Mouse (Mus musculus) forebrain, postnatal 0 days (tissue): ENCODE measurements around the gene Atp6v0a4. TPM values are rescaled to one million over a fixed set of nuclear protein-coding genes. Genes with fewer than 3 reads are reported as not detected.
A peak's percentile ranks its signal among the peaks of the same experiment; 100 is the strongest.

Experiments
- ATAC-seq: fragments of 200-750 bp; cut with Nextera tagmentation; 2 replicates; pipeline ENCODE4 v1.8.0; 2017; ENCODE audit warnings: mild to moderate bottlenecking, moderate library complexity
- DNase-seq: peaks from one replicate; pipeline ENCODE4 v3.0.0-alpha.2; 2015
- H3K27ac ChIP-seq: fragments of 300-500 bp; sonication (generic); 2 replicates; pipeline ENCODE4 v1.5.1; 2014; ENCODE audit warnings: low read depth, mild to moderate bottlenecking, antibody characterized with exemption, low read length, moderate library complexity, mixed read lengths
- H3K27me3 ChIP-seq: fragments of 300-500 bp; sonication (generic); 2 replicates; pipeline ENCODE4 v1.6.1; 2014; ENCODE audit warnings: mild to moderate bottlenecking, low read length, mixed read lengths; ENCODE audit not compliant: insufficient read depth
- H3K36me3 ChIP-seq: fragments of 300-500 bp; sonication (generic); 2 replicates; pipeline ENCODE4 v1.6.1; 2014; ENCODE audit warnings: mild to moderate bottlenecking, moderate library complexity; ENCODE audit not compliant: insufficient read depth
- H3K4me1 ChIP-seq: fragments of 300-500 bp; sonication (generic); 2 replicates; pipeline ENCODE4 v1.6.1; 2014; ENCODE audit warnings: antibody characterized with exemption; ENCODE audit not compliant: insufficient read depth
- H3K4me2 ChIP-seq: fragments of 300-500 bp; sonication (generic); 2 replicates; pipeline ENCODE4 v1.6.1; 2014; ENCODE audit warnings: low read depth, mild to moderate bottlenecking, moderate library complexity
- H3K4me3 ChIP-seq: fragments of 300-500 bp; sonication (generic); 2 replicates; pipeline ENCODE4 v1.5.1; 2014; ENCODE audit warnings: low read depth, low read length, mixed read lengths
- H3K9ac ChIP-seq: fragments of 300-500 bp; sonication (generic); 2 replicates; pipeline ENCODE4 v1.6.1; 2014; ENCODE audit warnings: mild to moderate bottlenecking
- H3K9me3 ChIP-seq: fragments of 300-500 bp; sonication (generic); 2 replicates; pipeline ENCODE4 v1.6.1; 2016; ENCODE audit warnings: low read length
- CTCF ChIP-seq: sonication (generic); IDR thresholded peaks from 2 replicates; pipeline ENCODE4 v1.5.1; 2016; ENCODE audit warnings: antibody characterized with exemption, control low read depth, low read depth
- WGBS: fragments of 180-500 bp; shearing (Covaris S2); extraction: QIAGEN DNeasy Blood & Tissue Kit; methylation state at CpG from one replicate; pipeline ENCODE4 v1.1.7; 2014; 5-methylcytosine and 5-hydroxymethylcytosine counted together
- polyA plus RNA-seq: library from polyadenylated mRNA; unstranded; fragments of >200 nt; fragmentation: Nextera tagmentation; extraction: Ambion mirVana; gene quantifications from 2 replicates; pipeline ENCODE4 v1.2.1, GENCODE M21; 2015
- total RNA-seq: library from RNA; depleted of rRNA; stranded (reverse); fragments of >200 nt; gene quantifications from 2 replicates; pipeline ENCODE4 v1.2.3, GENCODE M21; 2014

Atp6v0a4 gene
- total and polyA plus RNA-seq, 2 experiments from 2014 or later = 0.15 to 0.33 TPM

- no peaks in the 10 kb centered on the region for H3K36me3 ChIP-seq
- ATAC-seq = no peak
- no peaks in the 10 kb centered on the region for H3K9me3 ChIP-seq
- no peak overlapping the region for H3K4me2 ChIP-seq
- H3K27ac ChIP-seq = no peak overlapping the region
- H3K4me3 ChIP-seq = no peak overlapping the region
- no peaks in the 10 kb centered on the region for H3K4me1 ChIP-seq
- WGBS = 74% methylated on average over 4 of the region's 4 CpGs
- H3K9ac ChIP-seq = no peak overlapping the region
- H3K27me3 ChIP-seq = no peaks in the 10 kb centered on the region
- no peak for DNase-seq
- TF ChIP-seq CTCF = no peak
These were observed 44.0 kb downstream of the Atp6v0a4 start for GRCm38 (mm10) chr6:38080364-38080763.

- H3K9ac ChIP-seq = no peak overlapping the region
- H3K36me3 ChIP-seq = no peaks in the 10 kb centered on the region
- H3K27me3 ChIP-seq = no peaks in the 10 kb centered on the region
- ATAC-seq (no peak), DNase-seq (no peak)
- no peak overlapping the region for H3K27ac ChIP-seq
- no peak for TF ChIP-seq CTCF
- H3K9me3 ChIP-seq = no peaks in the 10 kb centered on the region
- H3K4me1 ChIP-seq = no peaks in the 10 kb centered on the region
- H3K4me3 ChIP-seq = no peak overlapping the region
- 92% methylated on average over 3 of the region's 3 CpGs for WGBS
- H3K4me2 ChIP-seq = no peak overlapping the region
These were observed 50.8 kb downstream of the Atp6v0a4 start for GRCm38 (mm10) chr6:38073592-38073991.

- DNase-seq = no peak
- no peak for TF ChIP-seq CTCF
- no peaks in the 10 kb centered on the region for H3K4me1 ChIP-seq
- H3K9me3 ChIP-seq = no peaks in the 10 kb centered on the region
- H3K27ac ChIP-seq = no peak overlapping the region
- H3K4me3 ChIP-seq = no peak overlapping the region
- H3K36me3 ChIP-seq = no peaks in the 10 kb centered on the region
- ATAC-seq = no peak
- H3K27me3 ChIP-seq = no peaks in the 10 kb centered on the region
- H3K4me2 ChIP-seq = no peak overlapping the region
- 77% methylated on average over 5 of the region's 5 CpGs for WGBS
- no peak overlapping the region for H3K9ac ChIP-seq
These were observed 52.1 kb downstream of the Atp6v0a4 start for GRCm38 (mm10) chr6:38072137-38072796.

GRCm38 (mm10) chr6:38071256-38071655 is 53.1 kb downstream of the Atp6v0a4 start:
- no peak for TF ChIP-seq CTCF
- Histone ChIP-seq H3K4me3 (no peak overlapping the region), H3K27me3 (no peaks in the 10 kb centered on the region), H3K27ac (no peak overlapping the region), H3K36me3 (no peaks in the 10 kb centered on the region), H3K4me2 (no peak overlapping the region), H3K9me3 (no peaks in the 10 kb centered on the region), H3K4me1 (no peaks in the 10 kb centered on the region), H3K9ac (no peak overlapping the region)
- ATAC-seq (no peak), DNase-seq (no peak)
- WGBS = 92% methylated on average over 4 of the region's 4 CpGs

- no peaks in the 10 kb centered on the region for H3K27me3 ChIP-seq
- H3K36me3 ChIP-seq = no peaks in the 10 kb centered on the region
- peaks cover 2% of the 10 kb centered on the region; the same call in 1 of the 2 replicates for H3K4me1 ChIP-seq
- DNase-seq (peak; percentile 88), ATAC-seq (peak; percentile 93)
- 2% methylated on average over 5 of the region's 5 CpGs for WGBS
- no peaks in the 10 kb centered on the region for H3K9me3 ChIP-seq
- H3K4me3 ChIP-seq = no peak overlapping the region
- no peak overlapping the region for H3K27ac ChIP-seq
- H3K4me2 ChIP-seq = peak overlapping the region; percentile 29; the same call in 1 of the 2 replicates
- TF ChIP-seq CTCF = peak; percentile 87
- no peak overlapping the region for H3K9ac ChIP-seq
These were observed 58.2 kb downstream of the Atp6v0a4 start for GRCm38 (mm10) chr6:38066215-38066614.

GRCm38 (mm10) chr6:38065501-38066122 is 58.8 kb downstream of the Atp6v0a4 start:
- peak; percentile 82 for ATAC-seq
- no peaks in the 10 kb centered on the region for H3K36me3 ChIP-seq
- DNase-seq = peak; percentile 43
- H3K4me3 ChIP-seq = no peak overlapping the region
- no peak overlapping the region for H3K9ac ChIP-seq
- TF ChIP-seq CTCF = no peak
- H3K9me3 ChIP-seq = no peaks in the 10 kb centered on the region
- H3K27ac ChIP-seq = 0 out of 2 replicates have a peak overlapping the region, but pooled peaks have one; percentile 21
- H3K4me1 ChIP-seq = peaks cover 2% of the 10 kb centered on the region; the same call in 1 of the 2 replicates
- WGBS = 53% methylated on average over 11 of the region's 11 CpGs
- peak overlapping the region; percentile 29; the same call in 1 of the 2 replicates for H3K4me2 ChIP-seq
- H3K27me3 ChIP-seq = no peaks in the 10 kb centered on the region

GRCm38 (mm10) chr6:38065122-38065500 is 59.3 kb downstream of the Atp6v0a4 start:
- Histone ChIP-seq H3K4me2 (peak overlapping the region; percentile 8; the same call in 1 of the 2 replicates), H3K9ac (no peak overlapping the region), H3K27me3 (no peaks in the 10 kb centered on the region), H3K27ac (no peak overlapping the region), H3K4me1 (peaks cover 2% of the 10 kb centered on the region; the same call in 1 of the 2 replicates), H3K36me3 (no peaks in the 10 kb centered on the region), H3K9me3 (no peaks in the 10 kb centered on the region), H3K4me3 (no peak overlapping the region)
- ATAC-seq = peak; percentile 20; the same call in 1 of the 2 replicates
- 42% methylated on average over 3 of the region's 3 CpGs for WGBS
- peak; percentile 70 for DNase-seq
- no peak for TF ChIP-seq CTCF
